Mouse (Mus musculus) hindbrain, embryonic 11.5 days (tissue): Measurements from ENCODE around the gene Dnm1. TPM values are rescaled to one million over a fixed set of nuclear protein-coding genes. Genes with fewer than 3 reads are reported as not detected.

Experiments
- ATAC-seq: fragments of 200-750 bp; cut with Nextera tagmentation; 2 replicates; pipeline ENCODE4 v1.8.0; 2017; ENCODE audit warnings: mild to moderate bottlenecking, moderate TSS enrichment, moderate library complexity; ENCODE audit not compliant: low FRiP score
- DNase-seq: peaks from one replicate; pipeline ENCODE4 v3.0.0-alpha.2; 2015; ENCODE audit warnings: low spot score
- H3K27ac ChIP-seq: fragments of 300-500 bp; sonication (generic); 2 replicates; pipeline ENCODE4 v1.5.1; 2014; ENCODE audit warnings: mild to moderate bottlenecking, low read depth, low read length
- H3K27me3 ChIP-seq: fragments of 300-500 bp; sonication (generic); 2 replicates; pipeline ENCODE4 v1.6.1; 2014; ENCODE audit warnings: mild to moderate bottlenecking, low read length, moderate library complexity, mixed read lengths; ENCODE audit not compliant: control insufficient read depth, insufficient read depth
- H3K36me3 ChIP-seq: fragments of 300-500 bp; sonication (generic); 2 replicates; pipeline ENCODE4 v1.6.1; 2014; ENCODE audit warnings: mild to moderate bottlenecking, low read length, moderate library complexity, mixed read lengths; ENCODE audit not compliant: control insufficient read depth, insufficient read depth
- H3K4me1 ChIP-seq: fragments of 300-500 bp; sonication (generic); replicated peaks from 2 replicates; pipeline ENCODE4 v1.6.1; 2014; ENCODE audit warnings: low read length, mixed read lengths; ENCODE audit not compliant: control insufficient read depth, insufficient read depth
- H3K4me2 ChIP-seq: fragments of 300-500 bp; sonication (generic); replicated peaks from 2 replicates; pipeline ENCODE4 v1.6.1; 2014; ENCODE audit warnings: mild to moderate bottlenecking, low read depth, low read length
- H3K4me3 ChIP-seq: fragments of 300-500 bp; sonication (generic); 2 replicates; pipeline ENCODE4 v1.5.1; 2014; ENCODE audit warnings: low read depth, low read length
- H3K9ac ChIP-seq: fragments of 300-500 bp; sonication (generic); 2 replicates; pipeline ENCODE4 v1.6.1; 2014; ENCODE audit warnings: low read depth, low read length
- H3K9me3 ChIP-seq: fragments of 300-500 bp; sonication (generic); 2 replicates; pipeline ENCODE4 v1.6.1; 2016; ENCODE audit warnings: low read length; ENCODE audit not compliant: control insufficient read depth
- WGBS: fragments of 180-500 bp; shearing (Covaris S2); extraction: QIAGEN DNeasy Blood & Tissue Kit; methylation state at CpG from one replicate; pipeline ENCODE4 v1.1.7; 2014; 5-methylcytosine and 5-hydroxymethylcytosine counted together
- polyA plus RNA-seq: library from polyadenylated mRNA; unstranded; fragments of >200 nt; fragmentation: Nextera tagmentation; extraction: Ambion mirVana; gene quantifications from 2 replicates; pipeline ENCODE4 v1.2.1, GENCODE M21; 2014

Dnm1 gene
- polyA plus RNA-seq, 1 experiment from 2014 or later, result 22.6 TPM

DNA sequence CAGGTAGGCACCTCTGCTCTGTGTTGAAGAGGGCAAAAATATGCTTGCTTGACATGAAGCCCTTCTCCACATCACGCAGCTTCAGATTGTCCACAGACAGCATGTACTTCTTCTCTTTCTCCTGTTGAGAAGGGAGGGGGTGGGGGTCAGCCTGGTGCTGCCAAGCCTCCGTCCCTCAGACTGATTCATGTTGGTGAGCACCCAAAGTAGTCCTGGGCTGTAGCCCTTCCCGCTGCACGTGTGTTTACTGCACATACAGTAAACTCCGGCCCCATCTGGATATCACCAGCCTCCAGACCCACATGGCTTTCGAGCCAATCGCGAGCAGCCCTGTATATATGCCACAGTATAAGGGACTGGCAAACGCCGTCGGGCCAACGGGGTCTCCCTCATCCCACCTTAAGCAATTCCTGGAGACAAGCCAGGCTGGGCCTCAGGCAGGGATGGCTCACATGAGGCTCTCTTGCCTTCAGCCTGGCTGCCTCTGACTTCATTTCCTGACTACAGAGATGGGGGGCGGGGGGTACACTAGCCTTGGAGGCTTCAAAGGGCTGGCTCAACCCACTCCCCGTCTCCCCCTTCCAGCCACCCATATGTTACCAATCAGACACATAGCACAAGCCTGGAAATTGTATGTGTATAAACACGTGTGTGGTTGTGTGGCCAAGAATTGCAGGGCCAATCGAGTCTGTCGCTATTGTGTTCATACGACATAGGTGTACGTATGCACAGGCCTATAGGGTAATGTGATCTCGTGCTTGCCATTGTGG lies 36.1 kb downstream of the Dnm1 start:
- H3K9me3 ChIP-seq, result no peaks in the 10 kb centered on the region
- H3K9ac ChIP-seq, result no peak overlapping the region
- peak; percentile 50 for DNase-seq
- ATAC-seq, result no peak
- WGBS, result 71% methylated on average over 20 of the region's 20 CpGs
- no peak overlapping the region for H3K4me3 ChIP-seq
- H3K27ac ChIP-seq, result peak overlapping the region; percentile 70
- H3K27me3 ChIP-seq, result no peaks in the 10 kb centered on the region; the same call in 1 of the 2 replicates
- H3K4me2 ChIP-seq, result no peak overlapping the region
- peaks cover 5% of the 10 kb centered on the region for H3K4me1 ChIP-seq
- no peaks in the 10 kb centered on the region for H3K36me3 ChIP-seq

GRCm38 (mm10) chr2:32315751-32316150 lies 37.4 kb downstream of the Dnm1 start:
- no peak overlapping the region; the same call in 1 of the 2 replicates for H3K4me2 ChIP-seq
- H3K9me3 ChIP-seq, result no peaks in the 10 kb centered on the region
- WGBS, result 32% methylated on average over 8 of the region's 8 CpGs
- H3K27me3 ChIP-seq, result no peaks in the 10 kb centered on the region; the same call in 1 of the 2 replicates
- H3K4me3 ChIP-seq, result no peak overlapping the region
- peak overlapping the region; percentile 6; the same call in 1 of the 2 replicates for H3K27ac ChIP-seq
- H3K9ac ChIP-seq, result no peak overlapping the region
- DNase-seq (no peak), ATAC-seq (no peak)
- peaks cover 8% of the 10 kb centered on the region for H3K4me1 ChIP-seq
- H3K36me3 ChIP-seq, result no peaks in the 10 kb centered on the region

DNA sequence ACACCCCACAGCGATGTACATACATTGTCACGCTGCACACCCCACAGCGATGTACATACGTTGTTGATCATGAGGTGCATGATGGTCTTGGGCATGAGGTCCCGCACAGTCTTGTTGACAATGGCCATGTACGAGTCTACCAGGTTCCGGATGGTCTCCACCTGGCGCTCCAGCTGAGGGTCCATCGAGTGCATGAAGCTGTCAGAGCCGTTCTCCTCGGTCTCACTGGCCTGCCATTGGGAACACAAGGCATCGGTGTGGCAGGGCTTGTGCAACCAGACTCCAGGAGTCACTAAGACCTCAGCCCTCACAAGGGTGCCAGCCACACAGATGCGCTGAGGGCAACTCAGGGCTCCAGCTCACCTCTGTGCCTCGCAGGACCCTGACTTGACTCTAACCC lies 38.3 kb downstream of the Dnm1 start:
- DNase-seq, result no peak
- no peak overlapping the region for H3K4me2 ChIP-seq
- no peaks in the 10 kb centered on the region for H3K9me3 ChIP-seq
- H3K27me3 ChIP-seq, result no peaks in the 10 kb centered on the region; the same call in 1 of the 2 replicates
- H3K27ac ChIP-seq, result no peak overlapping the region
- H3K4me3 ChIP-seq, result no peak overlapping the region
- 93% methylated on average over 14 of the region's 14 CpGs for WGBS
- no peak for ATAC-seq
- H3K36me3 ChIP-seq, result no peaks in the 10 kb centered on the region
- H3K4me1 ChIP-seq, result peaks cover 8% of the 10 kb centered on the region
- no peak overlapping the region for H3K9ac ChIP-seq

- Histone ChIP-seq H3K4me2 (peak overlapping the region; percentile 99), H3K36me3 (no peaks in the 10 kb centered on the region), H3K4me3 (peak overlapping the region; percentile 55), H3K27me3 (no peaks in the 10 kb centered on the region; the same call in 1 of the 2 replicates), H3K9me3 (no peaks in the 10 kb centered on the region), H3K9ac (peak overlapping the region; percentile 70), H3K4me1 (peaks cover 3% of the 10 kb centered on the region; the same call in 1 of the 2 replicates), H3K27ac (no peak overlapping the region)
- ATAC-seq, result peak; percentile 81
- WGBS, result 2% methylated on average over 55 of the region's 56 CpGs
- DNase-seq, result peak; percentile 93
Observed at GRCm38 (mm10) chr2:32312318-32312964, 40.7 kb downstream of the Dnm1 start.

DNA sequence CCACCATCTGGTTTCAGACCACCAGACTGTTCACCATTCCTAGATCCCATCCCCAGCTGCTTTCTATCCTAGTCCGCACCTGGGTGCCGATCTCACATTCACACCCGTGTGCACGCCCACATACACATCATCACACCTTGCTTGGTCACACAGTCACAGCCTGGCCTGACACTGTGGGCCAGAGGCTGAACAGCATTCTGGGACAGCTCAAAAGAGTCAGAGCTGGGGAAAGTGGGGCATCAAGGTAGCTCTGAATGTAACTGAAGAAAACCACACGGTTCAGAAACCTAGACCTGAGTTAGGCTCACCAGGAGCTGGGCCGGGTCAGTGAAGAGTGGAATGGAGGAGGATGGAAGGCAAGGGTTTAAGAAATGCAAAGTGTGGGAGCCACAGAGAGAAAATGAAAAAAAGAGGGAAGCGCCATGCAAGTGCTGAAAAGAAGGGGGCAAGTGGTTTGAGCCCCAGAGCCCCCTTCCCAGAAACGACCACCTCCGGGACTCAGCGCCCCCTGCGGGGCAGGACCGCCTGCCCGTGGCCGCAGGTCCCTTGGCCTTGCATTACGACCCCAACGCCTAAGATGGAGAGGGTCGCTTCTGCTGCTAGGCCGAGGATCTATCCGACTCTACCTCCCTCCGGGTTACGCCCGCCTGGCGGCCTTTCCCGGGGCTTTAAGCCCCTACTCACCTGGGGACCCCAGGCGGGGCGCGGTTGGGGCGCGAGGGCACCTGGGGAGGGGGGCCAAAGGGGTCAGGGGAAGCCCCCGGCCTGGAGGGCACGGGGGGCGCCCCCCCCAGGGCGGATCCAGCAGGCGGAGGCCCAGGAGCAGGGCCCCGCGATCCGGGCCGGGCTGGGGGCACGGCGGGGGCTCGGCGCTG lies 41.5 kb downstream of the Dnm1 start:
- 12% methylated on average over 30 of the region's 42 CpGs for WGBS
- peak overlapping the region; percentile 99 for H3K4me2 ChIP-seq
- H3K4me1 ChIP-seq, result peaks cover 3% of the 10 kb centered on the region; the same call in 1 of the 2 replicates
- H3K9ac ChIP-seq, result peak overlapping the region; percentile 70
- DNase-seq, result no peak
- peaks cover under 1% of the 10 kb centered on the region; the same call in 1 of the 2 replicates for H3K36me3 ChIP-seq
- peak overlapping the region; percentile 55 for H3K4me3 ChIP-seq
- H3K9me3 ChIP-seq, result no peaks in the 10 kb centered on the region
- H3K27ac ChIP-seq, result no peak overlapping the region
- no peaks in the 10 kb centered on the region; the same call in 1 of the 2 replicates for H3K27me3 ChIP-seq
- peak; percentile 16 for ATAC-seq

DNA sequence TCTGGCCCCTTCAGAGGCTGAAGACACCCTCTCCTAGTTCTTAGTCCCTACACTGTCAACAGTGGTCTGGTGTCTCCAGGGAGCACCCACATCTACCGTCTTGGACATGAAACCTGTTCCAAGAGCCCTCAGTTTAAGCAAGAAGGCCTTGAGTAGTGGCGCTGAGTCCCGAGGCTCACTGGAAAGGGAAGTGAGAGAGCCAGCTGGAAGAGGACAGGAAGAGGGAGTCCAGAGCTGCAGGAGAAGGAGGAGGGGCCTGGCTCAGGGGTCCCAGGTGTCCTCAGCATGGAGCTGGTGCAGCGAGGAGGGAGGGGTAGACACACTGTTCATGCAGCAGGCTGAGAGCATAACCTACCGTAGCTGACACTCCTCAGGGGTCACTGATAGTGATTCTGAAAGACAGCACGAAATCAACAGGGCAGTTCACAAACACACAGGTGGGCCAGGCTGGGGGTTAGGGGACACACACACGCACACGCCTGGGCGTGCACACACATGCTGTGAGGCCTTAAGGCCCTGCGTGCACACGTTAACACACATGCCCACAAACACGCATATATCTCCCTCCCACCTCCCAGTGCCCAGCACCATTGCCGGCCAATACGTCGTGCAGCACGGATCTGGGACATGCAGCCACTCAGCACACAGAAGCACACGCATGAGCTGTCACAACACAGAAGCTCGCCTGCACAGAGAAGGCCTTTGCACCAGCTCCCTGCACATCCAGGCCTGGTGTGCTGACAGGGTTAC lies 42.9 kb downstream of the Dnm1 start:
- Histone ChIP-seq H3K4me1 (peaks cover 3% of the 10 kb centered on the region; the same call in 1 of the 2 replicates), H3K4me3 (no peak overlapping the region)
- 90% methylated on average over 18 of the region's 18 CpGs for WGBS

DNA sequence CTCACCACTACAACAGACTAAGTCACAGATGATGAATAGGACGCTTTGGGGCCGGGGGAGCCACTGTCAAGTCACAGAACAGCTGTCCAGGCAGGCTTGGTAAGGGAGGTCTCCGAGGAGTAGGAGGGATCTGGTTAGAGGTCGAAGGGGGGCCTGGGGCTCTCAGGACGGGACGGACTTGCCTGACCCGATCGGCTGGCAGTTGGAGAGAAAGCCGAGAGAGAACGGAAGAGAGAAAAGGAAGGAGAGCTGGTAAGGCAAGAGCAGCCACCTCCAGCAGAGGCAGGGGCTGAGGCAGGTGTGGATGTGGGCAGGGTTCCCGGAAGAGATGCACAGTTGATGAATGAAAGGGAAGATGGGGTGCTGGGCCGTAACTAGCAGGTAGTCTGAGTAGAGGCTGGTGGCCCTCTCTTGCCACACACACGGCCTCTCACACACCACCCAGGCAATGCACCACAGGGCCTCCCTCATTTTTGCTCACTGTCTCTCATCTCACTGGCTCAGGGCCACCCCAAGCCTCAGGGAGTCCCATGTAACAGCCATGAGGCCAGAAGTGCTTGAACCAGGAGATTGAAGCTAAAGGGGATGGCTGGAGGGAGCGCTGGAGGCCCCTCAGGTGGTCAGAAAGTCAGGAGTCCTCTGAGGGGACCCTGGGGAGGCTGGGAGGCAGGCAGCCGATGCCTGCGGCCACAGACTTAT lies 44.1 kb downstream of the Dnm1 start:
- Histone ChIP-seq H3K27ac (no peak overlapping the region), H3K9me3 (no peaks in the 10 kb centered on the region), H3K4me3 (no peak overlapping the region), H3K4me2 (no peak overlapping the region), H3K9ac (no peak overlapping the region), H3K36me3 (peaks cover 11% of the 10 kb centered on the region; the same call in 1 of the 2 replicates), H3K4me1 (peaks cover 3% of the 10 kb centered on the region; the same call in 1 of the 2 replicates), H3K27me3 (no peaks in the 10 kb centered on the region)
- ATAC-seq (no peak), DNase-seq (no peak)
- WGBS, result 85% methylated on average over 16 of the region's 16 CpGs

More for the DNA sequence above, 42.9 kb downstream of the Dnm1 start:
- Histone ChIP-seq H3K36me3 (peaks cover 9% of the 10 kb centered on the region; the same call in 1 of the 2 replicates), H3K9ac (no peak overlapping the region), H3K4me2 (no peak overlapping the region), H3K27me3 (no peaks in the 10 kb centered on the region), H3K9me3 (no peaks in the 10 kb centered on the region), H3K27ac (no peak overlapping the region)
- no peak for ATAC-seq
- no peak for DNase-seq
